Mouse (Mus musculus) granulocyte monocyte progenitor cell, adult 5-6 weeks (primary cell): Measurements from ENCODE around the gene Plekha5. TPM values are rescaled to one million over a fixed set of nuclear protein-coding genes. Genes with fewer than 3 reads are reported as not detected.

Source experiments
- ATAC-seq: replicated peaks from 2 replicates; pipeline ENCODE4 v1.8.0; 2016; ENCODE audit warnings: mild to moderate bottlenecking, moderate TSS enrichment, inconsistent platforms; ENCODE audit not compliant: poor library complexity, severe bottlenecking
- total RNA-seq, 2 experiments: library from RNA; stranded (forward) in 1 of 2; stranded (reverse) in 1 of 2; fragments of 200-712, 200-1000 nt in 1 of 2; fragments of >200 nt in 1 of 2; fragmentation: Nextera tagmentation in 1 of 2; gene quantifications; 2 replicates each; pipeline ENCODE4 v1.2.3; 2014 to 2017

The Plekha5 gene
- total RNA-seq, 2 experiments from 2014 or later, result 5.5 to 15.4 TPM

DNA sequence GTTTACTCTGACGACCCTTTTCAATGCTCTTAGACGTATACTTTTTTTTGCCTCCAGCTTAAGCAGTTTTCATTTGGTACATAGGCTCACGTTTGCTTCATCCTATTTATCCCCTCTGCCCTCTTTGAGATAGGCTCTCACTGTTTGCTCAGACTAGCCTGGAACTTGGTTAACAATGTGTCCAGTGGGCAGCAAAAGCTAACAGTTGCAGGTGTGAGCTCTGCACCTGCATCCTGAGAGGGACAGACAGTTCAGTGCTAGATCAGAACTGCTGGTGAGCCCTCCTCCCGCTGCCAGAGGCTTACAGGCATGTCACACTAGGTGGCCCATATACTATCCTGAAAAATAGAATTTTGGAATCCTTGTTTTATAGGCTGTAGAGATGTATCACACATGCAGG is 206.5 kb downstream of the Plekha5 start:
- no peak for ATAC-seq

DNA sequence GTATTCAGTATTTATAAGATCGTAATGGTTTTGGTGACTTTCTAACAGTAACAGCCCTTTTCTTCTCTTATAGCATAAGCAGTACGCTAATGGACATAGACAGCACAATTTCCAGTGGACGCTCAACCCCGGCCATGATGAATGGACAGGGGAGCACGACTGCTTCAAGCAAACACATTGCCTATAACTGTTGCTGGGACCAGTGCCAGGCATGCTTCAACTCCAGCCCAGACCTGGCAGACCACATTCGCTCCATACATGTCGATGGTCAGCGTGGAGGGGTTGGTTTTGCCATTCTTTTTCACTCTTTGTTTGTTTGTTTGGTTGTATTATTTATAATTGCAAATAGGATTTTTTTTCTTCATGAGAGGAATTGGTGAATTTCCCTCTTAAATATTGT is 209.8 kb downstream of the Plekha5 start:
- no peak for ATAC-seq

DNA sequence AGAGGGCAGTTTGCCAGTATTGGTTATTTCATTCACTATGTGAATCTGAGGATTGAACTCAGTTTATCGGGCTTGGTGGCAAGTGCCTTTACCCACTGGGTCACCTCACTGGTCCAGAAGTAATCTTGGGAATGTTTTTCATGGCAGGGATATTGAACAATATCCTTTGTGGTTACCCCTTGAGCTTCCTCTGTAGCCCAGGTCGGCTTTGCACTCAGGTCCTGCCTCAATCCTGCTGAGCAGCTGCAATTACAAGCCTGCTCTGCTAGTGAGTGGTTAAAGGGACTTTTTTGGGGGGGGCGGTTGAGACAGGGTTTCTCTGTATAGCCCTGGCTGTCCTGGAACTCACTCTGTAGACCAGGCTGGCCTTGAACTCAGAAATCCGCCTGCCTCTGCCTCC is 212.4 kb downstream of the Plekha5 start:
- ATAC-seq, result peak; percentile 58

DNA sequence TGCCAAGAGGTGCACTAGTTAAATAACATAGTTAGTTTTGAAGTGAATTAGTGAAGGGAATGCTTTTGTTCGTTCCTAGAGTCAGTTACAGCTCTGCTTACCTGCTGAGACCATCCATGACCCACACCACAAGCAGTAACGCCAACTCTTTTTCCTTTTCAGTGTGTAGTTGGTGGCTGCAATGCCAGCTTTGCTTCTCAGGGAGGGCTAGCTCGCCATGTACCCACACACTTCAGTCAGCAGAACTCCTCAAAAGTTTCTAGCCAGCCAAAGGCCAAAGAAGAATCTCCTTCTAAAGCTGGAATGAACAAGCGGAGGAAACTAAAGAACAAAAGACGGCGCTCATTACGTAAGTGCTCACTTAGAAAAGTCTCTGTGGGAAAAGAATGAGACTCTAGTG is 218.2 kb downstream of the Plekha5 start:
- ATAC-seq, result no peak

DNA sequence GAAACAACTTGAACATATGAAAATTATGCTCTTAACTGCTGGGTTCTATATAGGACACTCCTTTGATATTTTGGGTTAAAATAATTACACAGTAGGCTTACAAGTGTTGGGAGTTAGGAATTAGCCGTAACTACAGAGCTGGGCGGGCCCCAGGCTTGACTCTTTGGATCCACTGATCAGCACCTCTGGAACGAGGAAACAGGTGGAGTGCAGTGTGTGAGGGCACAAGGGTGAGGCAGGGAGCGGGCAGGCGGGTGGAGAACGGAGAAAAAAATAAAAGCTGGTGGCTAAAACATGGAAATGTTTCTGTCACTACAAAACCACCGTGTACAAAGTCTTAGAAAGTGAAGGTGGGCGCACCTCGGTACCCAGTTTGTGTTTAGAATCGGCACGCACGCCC is 218.8 kb downstream of the Plekha5 start:
- no peak for ATAC-seq

DNA sequence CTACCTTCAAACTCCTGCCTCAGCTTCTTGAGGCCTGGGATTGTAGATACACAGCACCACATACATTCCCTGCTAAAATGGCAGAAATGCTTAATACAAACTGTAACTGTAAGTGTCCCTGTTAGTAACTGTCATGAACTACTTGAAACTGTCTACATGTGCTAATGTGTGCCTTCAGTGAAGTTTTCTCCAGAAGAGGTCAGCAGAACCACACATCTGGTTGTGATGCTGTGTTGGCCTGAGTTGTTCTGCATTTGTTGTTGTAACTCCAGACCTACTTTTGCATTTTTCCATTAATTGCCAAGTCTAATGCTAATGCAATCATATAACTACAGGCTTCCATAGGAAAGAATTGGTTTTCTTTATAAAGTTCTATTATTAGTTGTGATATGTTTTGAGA is 222.1 kb downstream of the Plekha5 start:
- ATAC-seq, result no peak

Other genes starting within 250 kb of the Plekha5 start
- gene Aebp2, start 198.6 kb downstream of the Plekha5 start, total RNA-seq (2014; fragmentation: Nextera tagmentation), result 32.0 and 38.7 TPM in 2 replicates
- gene Aebp2, start 198.6 kb downstream of the Plekha5 start, total RNA-seq (2017), result 39.4 and 55.3 TPM in 2 replicates